Mouse (Mus musculus): ENCODE measurements around the gene AI467606. TPM values are rescaled to one million over a fixed set of nuclear protein-coding genes. Genes with fewer than 3 reads are reported as not detected.

Gene AI467606
- polyA plus RNA-seq, 1 experiment from 2014 or later, result 1.5 TPM

GRCm38 (mm10) chr7:127113614-127114259, 22.6 kb downstream of the AI467606 start:
- Histone ChIP-seq H3K4me1 (replicated peaks) (peaks cover 11% of the 10 kb centered on the region), H3K27ac (no peak overlapping the region; the same call in 1 of the 2 replicates), H3K9me3 (no peaks in the 10 kb centered on the region), H3K36me3 (no peaks in the 10 kb centered on the region), H3K27me3 (no peaks in the 10 kb centered on the region), H3K9ac (replicated peaks) (0 out of 2 replicates have a peak overlapping the region, but pooled peaks have one; percentile 8), H3K4me3 (replicated peaks) (no peak overlapping the region), H3K4me2 (replicated peaks) (no peak overlapping the region)
- ATAC-seq, result peak; percentile 64; the same call in 1 of the 2 replicates
- WGBS, result 48% methylated on average over 12 of the region's 12 CpGs

GRCm38 (mm10) chr7:127114920-127115319, 23.8 kb downstream of the AI467606 start:
- Histone ChIP-seq H3K4me2 (replicated peaks) (no peak overlapping the region), H3K27me3 (peaks cover 3% of the 10 kb centered on the region; the same call in 1 of the 2 replicates), H3K36me3 (no peaks in the 10 kb centered on the region), H3K9ac (replicated peaks) (no peak overlapping the region), H3K9me3 (no peaks in the 10 kb centered on the region), H3K4me3 (replicated peaks) (no peak overlapping the region), H3K4me1 (replicated peaks) (peaks cover 11% of the 10 kb centered on the region), H3K27ac (no peak overlapping the region)
- ATAC-seq, result no peak
- 88% methylated on average over 11 of the region's 11 CpGs for WGBS

- no peak for ATAC-seq
- Histone ChIP-seq H3K9ac (replicated peaks) (no peak overlapping the region), H3K36me3 (no peaks in the 10 kb centered on the region), H3K4me1 (replicated peaks) (peaks cover 18% of the 10 kb centered on the region), H3K4me2 (replicated peaks) (no peak overlapping the region), H3K27ac (no peak overlapping the region), H3K9me3 (no peaks in the 10 kb centered on the region), H3K4me3 (replicated peaks) (no peak overlapping the region), H3K27me3 (peaks cover 18% of the 10 kb centered on the region)
- WGBS, result 49% methylated on average over 11 of the region's 11 CpGs
Measured at GRCm38 (mm10) chr7:127116331-127116935, 25.3 kb downstream of the AI467606 start.

GRCm38 (mm10) chr7:127117948-127118347, 26.8 kb downstream of the AI467606 start:
- no peaks in the 10 kb centered on the region for H3K9me3 ChIP-seq
- H3K27ac ChIP-seq, result no peak overlapping the region
- H3K4me3 ChIP-seq (replicated peaks), result no peak overlapping the region
- WGBS, result 50% methylated on average over 5 of the region's 5 CpGs
- H3K4me1 ChIP-seq (replicated peaks), result peaks cover 21% of the 10 kb centered on the region
- H3K9ac ChIP-seq (replicated peaks), result no peak overlapping the region
- no peak for ATAC-seq
- H3K27me3 ChIP-seq, result peaks cover 31% of the 10 kb centered on the region
- no peak overlapping the region for H3K4me2 ChIP-seq (replicated peaks)
- H3K36me3 ChIP-seq, result no peaks in the 10 kb centered on the region

- whole genome bisulfite sequencing, result 50% methylated on average over 14 of the region's 14 CpGs
- Histone ChIP-seq H3K27me3 (peaks cover 37% of the 10 kb centered on the region), H3K4me2 (replicated peaks) (no peak overlapping the region), H3K9me3 (no peaks in the 10 kb centered on the region), H3K36me3 (no peaks in the 10 kb centered on the region), H3K4me3 (replicated peaks) (no peak overlapping the region), H3K27ac (no peak overlapping the region), H3K9ac (replicated peaks) (no peak overlapping the region), H3K4me1 (replicated peaks) (peaks cover 13% of the 10 kb centered on the region)
- ATAC-seq, result no peak
Measured at GRCm38 (mm10) chr7:127118671-127119445, 27.7 kb downstream of the AI467606 start.

GRCm38 (mm10) chr7:127121061-127121910, 30.1 kb downstream of the AI467606 start:
- Histone ChIP-seq H3K9ac (replicated peaks) (no peak overlapping the region; the same call in 1 of the 2 replicates), H3K27me3 (peaks cover 37% of the 10 kb centered on the region), H3K36me3 (no peaks in the 10 kb centered on the region), H3K4me3 (replicated peaks) (no peak overlapping the region), H3K4me2 (replicated peaks) (peak overlapping the region; percentile 1; the same call in 1 of the 2 replicates), H3K27ac (no peak overlapping the region), H3K4me1 (replicated peaks) (peaks cover 12% of the 10 kb centered on the region), H3K9me3 (0 out of 2 replicates have a peak, but pooled peaks cover 6% of the 10 kb centered on the region)
- WGBS, result 7% methylated on average over 21 of the region's 21 CpGs
- no peak for ATAC-seq

- no peak within 1 kb of the TSS for H3K4me3 ChIP-seq (replicated peaks)
- peaks cover 37% of the 10 kb centered on the region for H3K27me3 ChIP-seq
Measured at GRCm38 (mm10) chr7:127121911-127122270, 30.7 kb downstream of the AI467606 start, which contains the start of gene Qprt. Gene Qprt, minus strand, starts transcription at chr7:127122226.

GRCm38 (mm10) chr7:127129638-127130037, 38.5 kb downstream of the AI467606 start:
- no peak overlapping the region for H3K27ac ChIP-seq
- no peaks in the 10 kb centered on the region for H3K27me3 ChIP-seq
- ATAC-seq, result no peak
- WGBS, result 16% methylated on average over 4 of the region's 4 CpGs
- no peak overlapping the region for H3K9ac ChIP-seq (replicated peaks)
- H3K4me1 ChIP-seq (replicated peaks), result 0 out of 2 replicates have a peak, but pooled peaks cover 4% of the 10 kb centered on the region
- no peak overlapping the region for H3K4me3 ChIP-seq (replicated peaks)
- H3K9me3 ChIP-seq, result 0 out of 2 replicates have a peak, but pooled peaks cover 1% of the 10 kb centered on the region
- no peak overlapping the region for H3K4me2 ChIP-seq (replicated peaks)
- H3K36me3 ChIP-seq, result no peaks in the 10 kb centered on the region

More at GRCm38 (mm10) chr7:127121911-127122270, 30.7 kb downstream of the AI467606 start, which contains the start of gene Qprt:
- ATAC-seq, result no peak
- H3K9ac ChIP-seq (replicated peaks), result no peak within 1 kb of the TSS; the same call in 1 of the 2 replicates
- H3K36me3 ChIP-seq, result no peaks in the 10 kb centered on the region
- 0 out of 2 replicates have a peak, but pooled peaks cover 6% of the 10 kb centered on the region for H3K9me3 ChIP-seq
- H3K4me2 ChIP-seq (replicated peaks), result peak within 1 kb of the TSS; percentile 1; the same call in 1 of the 2 replicates
- WGBS, result 9% methylated on average over 7 of the region's 7 CpGs
- H3K27ac ChIP-seq, result no peak within 1 kb of the TSS
- H3K4me1 ChIP-seq (replicated peaks), result peaks cover 10% of the 10 kb centered on the region

- Histone ChIP-seq H3K27me3 (no peaks in the 10 kb centered on the region), H3K9me3 (no peaks in the 10 kb centered on the region), H3K4me3 (replicated peaks) (no peak overlapping the region), H3K9ac (replicated peaks) (no peak overlapping the region), H3K4me1 (replicated peaks) (0 out of 2 replicates have a peak, but pooled peaks cover 4% of the 10 kb centered on the region), H3K36me3 (no peaks in the 10 kb centered on the region), H3K27ac (no peak overlapping the region), H3K4me2 (replicated peaks) (no peak overlapping the region)
- no peak for ATAC-seq
- 40% methylated on average over 5 of the region's 5 CpGs for WGBS
Measured at GRCm38 (mm10) chr7:127133125-127133524, 42.0 kb downstream of the AI467606 start.

- no peak overlapping the region for H3K4me3 ChIP-seq (replicated peaks)
- no peaks in the 10 kb centered on the region for H3K36me3 ChIP-seq
- H3K27me3 ChIP-seq, result no peaks in the 10 kb centered on the region
- no peak overlapping the region for H3K9ac ChIP-seq (replicated peaks)
- H3K9me3 ChIP-seq, result no peaks in the 10 kb centered on the region
- no peak for ATAC-seq
- no peak overlapping the region for H3K27ac ChIP-seq
- H3K4me2 ChIP-seq (replicated peaks), result no peak overlapping the region
- WGBS, result 89% methylated on average over 11 of the region's 11 CpGs
- 0 out of 2 replicates have a peak, but pooled peaks cover 4% of the 10 kb centered on the region for H3K4me1 ChIP-seq (replicated peaks)
Measured at GRCm38 (mm10) chr7:127134821-127135447, 43.8 kb downstream of the AI467606 start.
